Mouse (Mus musculus): ENCODE data around the gene Tk2. TPM values are rescaled to one million over a fixed set of nuclear protein-coding genes. Genes with fewer than 3 reads are reported as not detected.
"Not testable (repeated sequence)": the region's sequence is repeated elsewhere in the genome, so short reads cannot be mapped to it uniquely, and the experiment has no call there.

The Tk2 gene
- polyA plus RNA-seq (2014; fragmentation: Nextera tagmentation; extraction: Ambion mirVana): 43.7 and 56.6 TPM in 2 replicates

DNA sequence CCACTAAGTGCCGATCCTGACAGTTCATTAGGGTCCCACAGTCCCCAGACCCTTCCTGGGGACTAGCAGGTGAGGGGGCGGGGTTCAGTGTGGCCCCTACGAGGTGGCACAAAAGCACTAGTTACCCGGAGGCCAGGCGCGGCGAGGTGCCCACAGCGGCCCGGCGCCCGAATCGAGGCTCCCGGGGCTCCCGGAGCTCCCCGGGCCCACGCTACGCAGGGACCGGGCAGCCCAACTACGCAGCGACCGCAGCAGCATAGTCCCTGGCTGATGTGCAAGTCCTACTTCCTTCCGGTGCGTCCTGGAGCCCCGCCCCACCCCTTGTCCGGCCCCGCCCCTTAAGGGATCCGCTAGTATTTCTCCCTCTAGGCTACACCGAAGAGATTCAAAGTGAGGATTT is at the start of gene Tk2:
Gene Tk2 (minus strand): TSS at position 283 of the 400 bp plus-strand sequence.
- peak within 1 kb of the TSS; percentile 86 for H3K9ac ChIP-seq (replicated peaks; ENCODE audit: low read length)
- peak; percentile 90 for DNase-seq
- 0 out of 2 replicates have a peak within 1 kb of the TSS, but pooled peaks have one; percentile 49 for H3K27ac ChIP-seq (replicated peaks; ENCODE audit: low read depth, low read length)
- H3K4me1 ChIP-seq (ENCODE audit: control insufficient read depth, insufficient read depth, low read length): peaks cover 17% of the 10 kb centered on the region
- peak within 1 kb of the TSS; percentile 91 for H3K4me3 ChIP-seq (replicated peaks; ENCODE audit: low read depth, low read length)
- no peaks in the 10 kb centered on the region for H3K9me3 ChIP-seq (ENCODE audit: control insufficient read depth, low read length)
- peak; percentile 87 for ATAC-seq (ENCODE audit: low FRiP score, low TSS enrichment)
- peak within 1 kb of the TSS; percentile 86 for H3K4me2 ChIP-seq (ENCODE audit: low read length)
- under 1% methylated on average over 28 of the region's 28 CpGs for WGBS
- H3K27me3 ChIP-seq (ENCODE audit: control insufficient read depth, insufficient read depth, low read length): no peaks in the 10 kb centered on the region
- peaks cover 13% of the 10 kb centered on the region for H3K36me3 ChIP-seq (ENCODE audit: control insufficient read depth, insufficient read depth, low read length)

DNA sequence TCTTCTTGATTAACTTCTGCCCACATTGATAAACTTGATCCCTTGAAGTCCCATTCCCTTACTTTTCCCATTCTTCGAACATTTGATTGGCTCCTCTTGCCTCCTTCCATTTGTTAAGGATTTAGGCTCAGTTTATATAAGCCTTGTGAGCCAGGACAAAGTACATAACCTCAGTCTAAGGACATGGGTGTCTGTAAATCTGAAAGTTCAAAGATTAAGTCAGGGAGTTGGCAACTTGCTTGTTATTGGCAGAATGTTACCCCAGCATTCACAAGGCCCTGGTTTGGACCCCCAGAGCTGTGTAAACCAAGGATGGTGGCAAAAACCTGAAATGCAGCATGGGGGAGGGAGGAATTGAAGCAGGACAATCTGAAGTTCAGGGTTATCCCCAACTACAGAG is 46.0 kb upstream of the Tk2 start:
- ATAC-seq (ENCODE audit: low FRiP score, low TSS enrichment) (no peak), DNase-seq (no peak)
- Histone ChIP-seq H3K36me3 (ENCODE audit: control insufficient read depth, insufficient read depth, low read length) (no peaks in the 10 kb centered on the region), H3K9me3 (ENCODE audit: control insufficient read depth, low read length) (no peaks in the 10 kb centered on the region), H3K27ac (replicated peaks; ENCODE audit: low read depth, low read length) (no peak overlapping the region), H3K27me3 (ENCODE audit: control insufficient read depth, insufficient read depth, low read length) (no peaks in the 10 kb centered on the region), H3K9ac (replicated peaks; ENCODE audit: low read length) (no peak overlapping the region), H3K4me1 (ENCODE audit: control insufficient read depth, insufficient read depth, low read length) (no peaks in the 10 kb centered on the region), H3K4me3 (replicated peaks; ENCODE audit: low read depth, low read length) (no peak overlapping the region), H3K4me2 (ENCODE audit: low read length) (no peak overlapping the region)
- 91% methylated on average over 1 of the region's 1 CpGs for WGBS

DNA sequence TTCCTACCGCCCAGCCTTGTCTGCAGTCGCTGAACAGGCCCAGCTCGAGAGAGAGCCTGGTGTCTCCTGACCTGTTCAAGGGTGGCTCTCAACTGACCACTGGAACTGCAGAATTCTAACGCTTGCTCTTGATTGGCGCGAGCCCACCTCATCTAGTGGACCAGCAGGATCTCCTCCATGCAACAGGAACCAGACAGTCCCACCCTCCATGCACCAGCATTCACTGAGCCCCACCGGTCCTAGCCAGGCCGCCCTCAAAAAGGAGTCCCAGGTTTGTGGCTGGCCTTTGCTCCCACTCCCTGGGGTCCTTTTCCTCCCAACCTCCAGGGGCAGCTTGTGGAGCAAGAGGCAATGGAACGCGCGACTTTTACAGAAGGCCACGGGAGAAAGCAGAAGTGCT is 44.7 kb upstream of the Tk2 start, which contains the start of gene Cmtm2a:
Gene Cmtm2a (minus strand): TSS at position 101 of the 400 bp plus-strand sequence.
- H3K9me3 ChIP-seq (ENCODE audit: control insufficient read depth, low read length); H3K36me3 ChIP-seq (ENCODE audit: control insufficient read depth, insufficient read depth, low read length); H3K9ac ChIP-seq (replicated peaks; ENCODE audit: low read length); H3K4me2 ChIP-seq (ENCODE audit: low read length); H3K4me3 ChIP-seq (replicated peaks; ENCODE audit: low read depth, low read length); H3K4me1 ChIP-seq (ENCODE audit: control insufficient read depth, insufficient read depth, low read length); H3K27ac ChIP-seq (replicated peaks; ENCODE audit: low read depth, low read length); DNase-seq; ATAC-seq (ENCODE audit: low FRiP score, low TSS enrichment); H3K27me3 ChIP-seq (ENCODE audit: control insufficient read depth, insufficient read depth, low read length): not testable (repeated sequence)
- WGBS: 93% methylated on average over 12 of the region's 12 CpGs

DNA sequence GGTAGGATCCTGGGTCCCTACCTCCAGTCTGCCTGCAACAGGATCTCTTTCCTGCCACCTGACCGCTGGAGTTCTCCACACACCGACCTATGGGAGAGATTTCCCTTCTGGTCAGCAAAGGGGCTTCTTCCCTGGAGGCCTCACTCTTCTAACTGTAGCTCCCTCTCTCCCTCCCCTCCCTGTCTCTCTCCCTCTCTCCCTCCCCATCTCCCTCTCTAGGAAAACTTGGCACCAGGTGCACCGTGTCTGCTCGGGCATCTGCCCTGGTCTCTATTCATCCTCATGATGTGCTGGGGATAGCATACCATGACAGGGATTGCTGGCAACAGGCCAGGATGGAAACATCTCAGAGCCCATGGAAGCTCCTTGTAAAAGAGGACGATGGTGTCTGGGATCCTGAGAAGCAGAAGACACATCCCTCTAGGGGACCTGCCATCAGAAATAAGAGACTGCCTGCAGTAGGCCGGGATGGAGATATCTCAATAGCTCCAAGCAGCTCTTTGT is 20.6 kb upstream of the Tk2 start:
- H3K4me3 ChIP-seq (replicated peaks; ENCODE audit: low read depth, low read length): no peak overlapping the region
- no peaks in the 10 kb centered on the region for H3K4me1 ChIP-seq (ENCODE audit: control insufficient read depth, insufficient read depth, low read length)
- ATAC-seq (ENCODE audit: low FRiP score, low TSS enrichment) (no peak), DNase-seq (no peak)
- H3K36me3 ChIP-seq (ENCODE audit: control insufficient read depth, insufficient read depth, low read length): no peaks in the 10 kb centered on the region
- H3K9ac ChIP-seq (replicated peaks; ENCODE audit: low read length): no peak overlapping the region
- H3K27me3 ChIP-seq (ENCODE audit: control insufficient read depth, insufficient read depth, low read length): no peaks in the 10 kb centered on the region
- H3K9me3 ChIP-seq (ENCODE audit: control insufficient read depth, low read length): no peaks in the 10 kb centered on the region
- 86% methylated on average over 6 of the region's 6 CpGs for WGBS
- no peak overlapping the region for H3K4me2 ChIP-seq (ENCODE audit: low read length)
- no peak overlapping the region for H3K27ac ChIP-seq (replicated peaks; ENCODE audit: low read depth, low read length)

DNA sequence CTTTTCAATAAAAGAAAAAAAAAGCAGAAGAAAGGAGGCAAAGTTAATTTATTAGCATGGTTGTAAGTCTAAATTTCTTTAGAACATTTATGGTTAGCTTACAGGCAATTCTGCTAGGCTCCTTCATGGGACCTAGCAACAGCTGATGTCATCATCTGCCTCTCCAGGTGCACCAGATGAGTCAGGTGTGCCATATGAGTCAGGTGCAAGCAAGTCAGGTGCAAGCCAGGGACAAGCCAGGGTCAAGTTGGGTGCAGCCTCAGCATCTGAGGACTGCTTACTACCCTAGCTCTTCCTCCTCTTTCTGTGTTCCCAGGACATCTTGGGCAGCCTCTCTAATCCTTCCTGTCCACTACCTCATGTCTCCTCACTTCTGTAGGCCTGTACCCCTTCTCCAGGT is 20.0 kb upstream of the Tk2 start:
- Histone ChIP-seq H3K4me2 (ENCODE audit: low read length) (no peak overlapping the region), H3K4me1 (ENCODE audit: control insufficient read depth, insufficient read depth, low read length) (no peaks in the 10 kb centered on the region), H3K27me3 (ENCODE audit: control insufficient read depth, insufficient read depth, low read length) (no peaks in the 10 kb centered on the region), H3K36me3 (ENCODE audit: control insufficient read depth, insufficient read depth, low read length) (no peaks in the 10 kb centered on the region), H3K27ac (replicated peaks; ENCODE audit: low read depth, low read length) (no peak overlapping the region), H3K9ac (replicated peaks; ENCODE audit: low read length) (no peak overlapping the region), H3K4me3 (replicated peaks; ENCODE audit: low read depth, low read length) (no peak overlapping the region), H3K9me3 (ENCODE audit: control insufficient read depth, low read length) (no peaks in the 10 kb centered on the region)
- DNase-seq: no peak
- ATAC-seq (ENCODE audit: low FRiP score, low TSS enrichment): no peak

DNA sequence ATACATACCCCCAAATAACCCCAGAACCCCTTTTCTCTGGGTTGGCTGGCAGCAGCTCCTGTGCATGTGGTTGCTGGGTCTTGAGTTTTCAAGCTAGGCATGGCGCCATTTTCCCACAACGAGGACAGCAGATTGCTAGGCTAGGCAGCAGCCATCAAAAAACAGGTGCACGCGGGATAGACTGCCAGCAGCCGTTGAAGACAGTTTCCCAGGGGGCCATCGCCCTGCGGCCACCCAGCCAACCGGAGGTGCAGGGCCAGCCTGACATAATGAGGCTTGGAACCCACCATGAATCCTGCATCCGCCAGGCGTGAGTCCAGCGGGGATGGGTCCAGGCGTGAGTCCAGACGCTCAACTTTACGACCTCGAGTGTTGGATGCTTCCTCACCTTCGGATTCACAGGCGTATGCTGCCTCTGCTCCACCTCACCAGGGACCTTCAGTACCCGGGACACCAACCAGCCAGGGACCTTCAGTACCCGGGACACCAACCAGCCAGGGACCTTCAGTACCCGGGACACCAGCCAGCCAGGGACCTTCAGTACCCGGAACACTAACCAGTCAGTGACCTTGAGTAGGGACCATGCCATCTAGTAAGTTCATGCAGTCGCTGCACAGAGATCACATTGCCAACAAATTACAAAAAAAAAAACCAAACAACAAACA is 16.0 kb upstream of the Tk2 start:
- not testable (repeated sequence) for H3K9ac ChIP-seq (replicated peaks; ENCODE audit: low read length); DNase-seq; H3K36me3 ChIP-seq (ENCODE audit: control insufficient read depth, insufficient read depth, low read length); H3K4me2 ChIP-seq (ENCODE audit: low read length); H3K9me3 ChIP-seq (ENCODE audit: control insufficient read depth, low read length); ATAC-seq (ENCODE audit: low FRiP score, low TSS enrichment); H3K27ac ChIP-seq (replicated peaks; ENCODE audit: low read depth, low read length); H3K27me3 ChIP-seq (ENCODE audit: control insufficient read depth, insufficient read depth, low read length); H3K4me1 ChIP-seq (ENCODE audit: control insufficient read depth, insufficient read depth, low read length); H3K4me3 ChIP-seq (replicated peaks; ENCODE audit: low read depth, low read length)
- WGBS: 95% methylated on average over 22 of the region's 22 CpGs

DNA sequence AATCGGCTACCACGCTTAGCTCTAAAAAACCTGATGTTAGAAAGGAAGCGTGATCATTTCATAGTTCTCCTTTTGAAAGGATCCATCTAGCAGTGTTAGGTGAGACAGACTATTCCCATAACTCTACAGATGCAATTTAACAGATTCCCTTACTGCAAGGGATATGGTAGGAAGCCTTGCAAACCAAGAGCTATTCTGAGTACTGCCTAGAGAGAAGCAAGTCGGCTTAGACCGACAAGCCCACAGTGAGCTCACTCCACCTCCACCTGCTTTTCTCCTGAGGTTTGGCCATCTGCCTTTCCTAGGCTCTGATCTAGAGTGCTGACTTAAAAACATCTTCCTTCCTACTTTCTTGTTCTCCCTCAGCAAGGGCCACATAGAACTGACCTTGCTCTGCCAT is 13.4 kb upstream of the Tk2 start:
- not testable (repeated sequence) for H3K4me2 ChIP-seq (ENCODE audit: low read length); H3K27me3 ChIP-seq (ENCODE audit: control insufficient read depth, insufficient read depth, low read length); H3K27ac ChIP-seq (replicated peaks; ENCODE audit: low read depth, low read length); DNase-seq; H3K9ac ChIP-seq (replicated peaks; ENCODE audit: low read length); ATAC-seq (ENCODE audit: low FRiP score, low TSS enrichment); H3K9me3 ChIP-seq (ENCODE audit: control insufficient read depth, low read length); H3K4me3 ChIP-seq (replicated peaks; ENCODE audit: low read depth, low read length); H3K4me1 ChIP-seq (ENCODE audit: control insufficient read depth, insufficient read depth, low read length)
- WGBS: 94% methylated on average over 5 of the region's 5 CpGs
- peaks cover 18% of the 10 kb centered on the region for H3K36me3 ChIP-seq (ENCODE audit: control insufficient read depth, insufficient read depth, low read length)

DNA sequence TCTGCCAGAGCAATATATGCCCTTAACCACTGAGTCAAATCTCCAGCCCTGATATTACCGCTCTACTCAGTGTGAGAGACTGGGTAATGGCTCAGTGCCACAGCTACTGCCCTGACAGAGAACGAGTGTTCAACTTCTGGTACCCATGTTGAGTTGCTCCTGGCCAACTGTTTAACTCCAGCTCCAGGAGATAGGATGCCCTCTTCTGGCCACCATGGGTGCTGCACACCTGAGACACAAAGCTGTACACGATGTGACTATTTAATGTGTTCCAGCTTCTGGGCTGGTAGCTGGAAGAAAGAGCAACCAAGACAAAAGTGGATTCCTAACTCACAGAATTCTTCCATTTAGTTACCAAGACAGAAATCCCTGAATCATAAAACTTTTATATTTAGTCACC is 4.7 kb upstream of the Tk2 start:
- Histone ChIP-seq H3K4me3 (replicated peaks; ENCODE audit: low read depth, low read length) (no peak overlapping the region), H3K27ac (replicated peaks; ENCODE audit: low read depth, low read length) (no peak overlapping the region), H3K4me1 (ENCODE audit: control insufficient read depth, insufficient read depth, low read length) (peaks cover 6% of the 10 kb centered on the region; the same call in 1 of the 2 replicates), H3K27me3 (ENCODE audit: control insufficient read depth, insufficient read depth, low read length) (no peaks in the 10 kb centered on the region), H3K36me3 (ENCODE audit: control insufficient read depth, insufficient read depth, low read length) (peaks cover 7% of the 10 kb centered on the region), H3K9me3 (ENCODE audit: control insufficient read depth, low read length) (peaks cover 2% of the 10 kb centered on the region; the same call in 1 of the 2 replicates), H3K9ac (replicated peaks; ENCODE audit: low read length) (no peak overlapping the region), H3K4me2 (ENCODE audit: low read length) (no peak overlapping the region)
- ATAC-seq (ENCODE audit: low FRiP score, low TSS enrichment): no peak
- 93% methylated on average over 3 of the region's 3 CpGs for WGBS
- DNase-seq: no peak

DNA sequence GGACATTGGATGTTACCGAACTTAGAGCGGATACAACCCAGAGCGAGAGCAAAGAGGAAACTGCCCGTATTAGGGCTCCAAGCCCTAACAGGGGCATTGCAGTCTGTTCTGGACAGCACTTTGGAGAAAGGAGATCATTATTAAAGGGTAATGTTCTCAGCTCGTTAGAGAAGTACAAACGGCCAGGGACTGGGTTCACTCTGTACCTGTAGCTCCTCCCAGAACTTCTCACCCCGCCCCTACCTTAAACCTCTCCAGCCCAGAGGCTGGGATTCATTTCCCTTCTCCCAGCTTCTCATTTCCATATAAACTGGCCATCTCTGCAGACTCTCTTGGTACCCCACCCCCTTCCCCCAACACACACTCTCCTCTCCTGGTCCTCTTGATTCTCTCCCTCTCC is 3.1 kb upstream of the Tk2 start:
- WGBS: 0% methylated on average over 7 of the region's 7 CpGs
- Histone ChIP-seq H3K9me3 (ENCODE audit: control insufficient read depth, low read length) (no peaks in the 10 kb centered on the region), H3K4me1 (ENCODE audit: control insufficient read depth, insufficient read depth, low read length) (peaks cover 17% of the 10 kb centered on the region), H3K36me3 (ENCODE audit: control insufficient read depth, insufficient read depth, low read length) (no peaks in the 10 kb centered on the region), H3K4me2 (ENCODE audit: low read length) (peak overlapping the region; percentile 87), H3K27ac (replicated peaks; ENCODE audit: low read depth, low read length) (no peak overlapping the region), H3K27me3 (ENCODE audit: control insufficient read depth, insufficient read depth, low read length) (no peaks in the 10 kb centered on the region), H3K9ac (replicated peaks; ENCODE audit: low read length) (peak overlapping the region; percentile 65; the same call in 1 of the 2 replicates), H3K4me3 (replicated peaks; ENCODE audit: low read depth, low read length) (peak overlapping the region; percentile 65)
- ATAC-seq (ENCODE audit: low FRiP score, low TSS enrichment) (no peak), DNase-seq (peak; percentile 3)

All from midbrain, embryonic 14.5 days (tissue).